Mouse (Mus musculus) embryonic fibroblast, embryonic 13.5 days (primary cell): Measurements from ENCODE around the gene Ccnq.

Source experiments
- CTCF ChIP-seq: IDR thresholded peaks from 2 replicates; pipeline ENCODE4 v1.5.1; 2011; ENCODE audit warnings: mild to moderate bottlenecking, control low read depth, low read length, moderate library complexity, borderline replicate concordance; ENCODE audit not compliant: insufficient read depth
- POLR2A ChIP-seq: IDR thresholded peaks from 2 replicates; pipeline ENCODE4 v1.6.1; 2011; ENCODE audit warnings: low read depth, mild to moderate bottlenecking, control low read depth, low read length, moderate library complexity

- TF ChIP-seq CTCF, result no peak
- TF ChIP-seq POLR2A, result no peak
Measured at GRCm38 (mm10) chr11:78766069-78766830, 14.7 kb upstream of the Ccnq start.
